Mouse (Mus musculus): ENCODE results near the gene Pdp2. TPM values are rescaled to one million over a fixed set of nuclear protein-coding genes. Genes with fewer than 3 reads are reported as not detected.

Pdp2 gene
- polyA plus RNA-seq, 1 experiment = 2.5 TPM

GRCm38 (mm10) chr8:104631975-104632374 lies 40.7 kb downstream of the Pdp2 start:
- 11% methylated on average over 5 of the region's 5 CpGs for WGBS
- H3K27ac ChIP-seq (ENCODE audit: control insufficient read depth, insufficient read depth, low read depth, low read length, poor library complexity) = no peak overlapping the region
- H3K4me1 ChIP-seq (ENCODE audit: control insufficient read depth, insufficient read depth, low read length) = no peaks in the 10 kb centered on the region
- TF ChIP-seq POLR2A (IDR thresholded peaks at IDR 0.05; ENCODE audit: borderline replicate concordance, control insufficient read depth, low read depth, low read length) = no peak
- TF ChIP-seq CTCF (IDR thresholded peaks at IDR 0.05; ENCODE audit: control insufficient read depth, insufficient read depth, low read length) = no peak
- H3K4me3 ChIP-seq (replicated peaks; ENCODE audit: control insufficient read depth, low read depth, low read length) = no peak overlapping the region

GRCm38 (mm10) chr8:104632486-104632885 lies 41.2 kb downstream of the Pdp2 start:
- Histone ChIP-seq H3K27ac (ENCODE audit: control insufficient read depth, insufficient read depth, low read depth, low read length, poor library complexity) (no peak overlapping the region), H3K4me1 (ENCODE audit: control insufficient read depth, insufficient read depth, low read length) (no peaks in the 10 kb centered on the region)

GRCm38 (mm10) chr8:104633156-104633744 lies 42.0 kb downstream of the Pdp2 start:
- TF ChIP-seq CTCF (IDR thresholded peaks at IDR 0.05; ENCODE audit: control insufficient read depth, insufficient read depth, low read length) (no peak), POLR2A (IDR thresholded peaks at IDR 0.05; ENCODE audit: borderline replicate concordance, control insufficient read depth, low read depth, low read length) (no peak)
- WGBS = 81% methylated on average over 9 of the region's 9 CpGs
- H3K27ac ChIP-seq (ENCODE audit: control insufficient read depth, insufficient read depth, low read depth, low read length, poor library complexity) = no peak overlapping the region
- no peaks in the 10 kb centered on the region for H3K4me1 ChIP-seq (ENCODE audit: control insufficient read depth, insufficient read depth, low read length)
- no peak overlapping the region for H3K4me3 ChIP-seq (replicated peaks; ENCODE audit: control insufficient read depth, low read depth, low read length)

More at GRCm38 (mm10) chr8:104632486-104632885, 41.2 kb downstream of the Pdp2 start:
- H3K4me3 ChIP-seq (replicated peaks; ENCODE audit: control insufficient read depth, low read depth, low read length) = no peak overlapping the region
- no peak for TF ChIP-seq POLR2A (IDR thresholded peaks at IDR 0.05; ENCODE audit: borderline replicate concordance, control insufficient read depth, low read depth, low read length)
- TF ChIP-seq CTCF (IDR thresholded peaks at IDR 0.05; ENCODE audit: control insufficient read depth, insufficient read depth, low read length) = no peak
- 62% methylated on average over 6 of the region's 6 CpGs for WGBS

GRCm38 (mm10) chr8:104635004-104635710 lies 43.9 kb downstream of the Pdp2 start:
- TF ChIP-seq CTCF (IDR thresholded peaks at IDR 0.05; ENCODE audit: control insufficient read depth, insufficient read depth, low read length) (no peak), POLR2A (IDR thresholded peaks at IDR 0.05; ENCODE audit: borderline replicate concordance, control insufficient read depth, low read depth, low read length) (no peak)
- no peak overlapping the region for H3K27ac ChIP-seq (ENCODE audit: control insufficient read depth, insufficient read depth, low read depth, low read length, poor library complexity)
- no peak overlapping the region for H3K4me3 ChIP-seq (replicated peaks; ENCODE audit: control insufficient read depth, low read depth, low read length)
- no peaks in the 10 kb centered on the region for H3K4me1 ChIP-seq (ENCODE audit: control insufficient read depth, insufficient read depth, low read length)
- 81% methylated on average over 3 of the region's 3 CpGs for WGBS

- TF ChIP-seq POLR2A (IDR thresholded peaks at IDR 0.05; ENCODE audit: borderline replicate concordance, control insufficient read depth, low read depth, low read length) (no peak), CTCF (IDR thresholded peaks at IDR 0.05; ENCODE audit: control insufficient read depth, insufficient read depth, low read length) (no peak)
- whole genome bisulfite sequencing = 73% methylated on average over 6 of the region's 6 CpGs
- no peak overlapping the region for H3K4me3 ChIP-seq (replicated peaks; ENCODE audit: control insufficient read depth, low read depth, low read length)
Measured at GRCm38 (mm10) chr8:104638010-104638409, 46.8 kb downstream of the Pdp2 start.

GRCm38 (mm10) chr8:104640241-104640640 lies 49.0 kb downstream of the Pdp2 start:
- H3K4me3 ChIP-seq (replicated peaks; ENCODE audit: control insufficient read depth, low read depth, low read length) = no peak overlapping the region
- H3K27ac ChIP-seq (ENCODE audit: control insufficient read depth, insufficient read depth, low read depth, low read length, poor library complexity) = no peak overlapping the region
- WGBS = 78% methylated on average over 7 of the region's 7 CpGs
- no peak for TF ChIP-seq POLR2A (IDR thresholded peaks at IDR 0.05; ENCODE audit: borderline replicate concordance, control insufficient read depth, low read depth, low read length)
- no peak for TF ChIP-seq CTCF (IDR thresholded peaks at IDR 0.05; ENCODE audit: control insufficient read depth, insufficient read depth, low read length)
- peaks cover 6% of the 10 kb centered on the region for H3K4me1 ChIP-seq (ENCODE audit: control insufficient read depth, insufficient read depth, low read length)

More at GRCm38 (mm10) chr8:104638010-104638409, 46.8 kb downstream of the Pdp2 start:
- no peak overlapping the region for H3K27ac ChIP-seq (ENCODE audit: control insufficient read depth, insufficient read depth, low read depth, low read length, poor library complexity)
- peaks cover 6% of the 10 kb centered on the region for H3K4me1 ChIP-seq (ENCODE audit: control insufficient read depth, insufficient read depth, low read length)

- 17% methylated on average over 25 of the region's 25 CpGs for WGBS
- peaks cover 6% of the 10 kb centered on the region for H3K4me1 ChIP-seq (ENCODE audit: control insufficient read depth, insufficient read depth, low read length)
- peak overlapping the region; percentile 1; the same call in 1 of the 2 replicates for H3K27ac ChIP-seq (ENCODE audit: control insufficient read depth, insufficient read depth, low read depth, low read length, poor library complexity)
- peak overlapping the region; percentile 64 for H3K4me3 ChIP-seq (replicated peaks; ENCODE audit: control insufficient read depth, low read depth, low read length)
- TF ChIP-seq POLR2A (IDR thresholded peaks at IDR 0.05; ENCODE audit: borderline replicate concordance, control insufficient read depth, low read depth, low read length) = no peak
Measured at GRCm38 (mm10) chr8:104640831-104641370, 49.6 kb downstream of the Pdp2 start.
